Mouse (Mus musculus) spleen, adult 2 months (tissue): Measurements from ENCODE around the gene Spata17.

Source experiments
- CTCF ChIP-seq: fragments of 200-500 bp; IDR thresholded peaks from 2 replicates; pipeline ENCODE4 v1.5.1; 2011; ENCODE audit warnings: mild to moderate bottlenecking, inconsistent platforms; ENCODE audit not compliant: insufficient read depth, insufficient read length, insufficient replicate concordance; ENCODE audit errors: extremely low read depth
- POLR2A ChIP-seq: fragments of 200-500 bp; IDR thresholded peaks from 2 replicates; pipeline ENCODE4 v1.6.1; 2011; ENCODE audit warnings: low read depth, low read length, inconsistent platforms

- no peak for TF ChIP-seq CTCF
- no peak for TF ChIP-seq POLR2A
Measured at GRCm38 (mm10) chr1:187076198-187077042, 138.8 kb downstream of the Spata17 start.
